In the genomic region with DNA sequence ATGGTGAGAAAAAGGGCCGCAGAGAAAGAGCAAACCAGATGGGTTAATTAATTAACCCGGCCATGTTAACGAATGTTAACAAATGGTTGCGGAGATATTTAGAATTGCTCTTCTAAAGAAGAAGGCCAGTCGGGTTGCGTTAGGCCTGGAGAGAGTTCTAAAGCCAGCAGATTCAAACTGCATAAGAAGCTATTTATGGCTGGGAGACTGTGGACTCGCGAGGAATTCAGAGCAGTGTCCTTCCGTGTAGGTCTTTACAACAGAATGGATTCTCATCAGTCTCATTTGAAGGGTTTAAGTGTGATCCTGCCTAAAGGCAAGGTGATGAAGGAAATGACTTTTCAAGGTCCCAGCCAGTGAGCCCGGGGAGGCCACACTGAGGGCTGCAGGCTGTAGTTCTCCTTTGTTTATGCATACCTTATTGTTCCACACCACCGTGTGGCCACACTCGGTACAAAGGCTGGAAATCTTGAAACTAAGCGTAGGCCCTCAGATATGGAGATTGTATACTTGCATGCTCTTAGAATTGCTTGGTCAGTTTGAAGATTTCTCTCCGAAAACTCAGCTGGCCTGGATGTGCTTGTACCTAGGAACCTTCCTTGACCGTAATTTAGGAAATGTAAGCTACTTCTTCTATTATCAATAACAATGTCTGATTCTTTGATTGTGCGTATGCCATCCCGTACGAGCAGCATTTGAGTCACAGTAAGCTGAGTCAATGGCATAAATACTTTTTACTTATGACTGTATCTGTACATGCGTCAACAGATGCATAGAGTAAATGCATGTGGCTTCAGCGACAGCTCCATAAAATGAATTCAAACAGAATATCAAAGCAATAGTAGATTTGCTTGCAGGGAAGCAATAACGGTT, we compare ENCODE assay signal across 8 mouse cellular contexts.
DNase-seq lines count a peak whose midpoint lies in the region; ATAC-seq and TF ChIP-seq lines count a peak whose summit lies in the region.

No protein-coding gene starts in this region.

- no peak for DNase-seq in heart, adult 8-10 months (ENCODE audit: low spot score)
- peak; percentile 60 for DNase-seq in Muller cell, postnatal 12 days (ENCODE audit: inconsistent ontology term)
- DNase-seq in embryonic facial prominence, embryonic 14.5 days (ENCODE audit: low spot score): peak; percentile 59
- DNase-seq in kidney, postnatal 10 days: peak; percentile 21
- DNase-seq in midbrain, postnatal 0 days (ENCODE audit: low spot score): peak; percentile 77
- no peak for DNase-seq in heart, postnatal 25 days (ENCODE audit: low spot score)

- no peaks in the 10 kb centered on the region for H3K27me3 ChIP-seq in heart, embryonic 15.5 days
- no peaks in the 10 kb centered on the region for H3K27me3 ChIP-seq in embryonic facial prominence, embryonic 14.5 days (replicated peaks; ENCODE audit: control insufficient read depth, insufficient read depth, low read length)
- H3K27me3 ChIP-seq in midbrain, postnatal 0 days (ENCODE audit: insufficient read depth, low read length): no peaks in the 10 kb centered on the region

- no peaks in the 10 kb centered on the region for H3K36me3 ChIP-seq in heart, embryonic 15.5 days
- no peaks in the 10 kb centered on the region for H3K36me3 ChIP-seq in embryonic facial prominence, embryonic 14.5 days (ENCODE audit: control insufficient read depth, insufficient read depth, low read length)
- H3K36me3 ChIP-seq in midbrain, postnatal 0 days (ENCODE audit: insufficient read depth, low read length): no peaks in the 10 kb centered on the region

- intact Hi-C loops in heart, postnatal 25 days (cut with DNase I): no loop called here

- H3K4me1 ChIP-seq in heart, embryonic 15.5 days (replicated peaks): peaks cover 7% of the 10 kb centered on the region; the same call in 1 of the 2 replicates
- H3K4me1 ChIP-seq in embryonic facial prominence, embryonic 14.5 days (ENCODE audit: control insufficient read depth, insufficient read depth, low read length): no peaks in the 10 kb centered on the region
- H3K4me1 ChIP-seq in midbrain, postnatal 0 days (ENCODE audit: insufficient read depth, low read length): no peaks in the 10 kb centered on the region

- ATAC-seq in heart, embryonic 15.5 days (replicated peaks; ENCODE audit: insufficient number of reproducible peaks, insufficient read depth, low FRiP score, low read depth): 0 out of 2 replicates have a peak, but pooled peaks have one; percentile 27
- peak; percentile 68; the same call in 1 of the 2 replicates for ATAC-seq in embryonic facial prominence, embryonic 14.5 days (ENCODE audit: low read depth)
- ATAC-seq in midbrain, postnatal 0 days (ENCODE audit: low FRiP score): peak; percentile 68; the same call in 1 of the 2 replicates
- no peak for ATAC-seq in activated CD4-positive, CD25-positive, alpha-beta regulatory T cell, adult 4 months

- WGBS in heart, embryonic 15.5 days: 63% methylated on average over 21 of the region's 21 CpGs
- WGBS in embryonic facial prominence, embryonic 14.5 days: 73% methylated on average over 21 of the region's 21 CpGs
- WGBS in midbrain, postnatal 0 days: 45% methylated on average over 21 of the region's 21 CpGs

- no peak overlapping the region for H3K9ac ChIP-seq in heart, embryonic 15.5 days
- no peak overlapping the region for H3K9ac ChIP-seq in embryonic facial prominence, embryonic 14.5 days (ENCODE audit: low read depth, low read length)
- no peak overlapping the region for H3K9ac ChIP-seq in midbrain, postnatal 0 days (replicated peaks; ENCODE audit: low read length, poor library complexity, severe bottlenecking)

- H3K9me3 ChIP-seq in heart, embryonic 15.5 days (replicated peaks): no peaks in the 10 kb centered on the region
- H3K9me3 ChIP-seq in embryonic facial prominence, embryonic 14.5 days (ENCODE audit: control insufficient read depth, low read length): no peaks in the 10 kb centered on the region
- no peaks in the 10 kb centered on the region for H3K9me3 ChIP-seq in midbrain, postnatal 0 days (ENCODE audit: low read length)

- H3K4me3 ChIP-seq in heart, embryonic 15.5 days: no peak overlapping the region
- no peak overlapping the region for H3K4me3 ChIP-seq in embryonic facial prominence, embryonic 14.5 days (ENCODE audit: low read depth, low read length)
- no peak overlapping the region for H3K4me3 ChIP-seq in midbrain, postnatal 0 days (ENCODE audit: low read depth, low read length)

- no peak overlapping the region for H3K27ac ChIP-seq in heart, embryonic 15.5 days
- no peak overlapping the region for H3K27ac ChIP-seq in embryonic facial prominence, embryonic 14.5 days (replicated peaks; ENCODE audit: low read depth, low read length)
- no peak overlapping the region for H3K27ac ChIP-seq in midbrain, postnatal 0 days (ENCODE audit: low read depth, low read length)

- peak; percentile 80 for TF ChIP-seq CTCF in midbrain, postnatal 0 days (IDR thresholded peaks at IDR 0.05)

- no peak overlapping the region for H3K4me2 ChIP-seq in heart, embryonic 15.5 days
- H3K4me2 ChIP-seq in embryonic facial prominence, embryonic 14.5 days (ENCODE audit: low read depth, low read length): no peak overlapping the region
- H3K4me2 ChIP-seq in midbrain, postnatal 0 days (ENCODE audit: low read depth, low read length, poor library complexity, severe bottlenecking): no peak overlapping the region

Comparison
In these comparisons a context has a peak if more than half of its experiments do, and no peak if none do; other contexts are left out.
1. DNase-seq: peak in Muller cell, postnatal 12 days (single experiment), embryonic facial prominence, embryonic 14.5 days (single experiment), kidney, postnatal 10 days (single experiment) and midbrain, postnatal 0 days (single experiment); none in heart, adult 8-10 months (single experiment) and heart, postnatal 25 days (single experiment).